Mouse (Mus musculus) liver, postnatal 0 days (tissue): ENCODE measurements around the gene Sppl3.

Source experiments
- CTCF ChIP-seq: sonication (generic); IDR thresholded peaks from 2 replicates; pipeline ENCODE4 v1.5.1; 2016; ENCODE audit warnings: antibody characterized with exemption, low read depth
- EP300 ChIP-seq: IDR thresholded peaks from 2 replicates; pipeline ENCODE4 v1.6.1; 2016; ENCODE audit warnings: antibody characterized with exemption, low read depth, mild to moderate bottlenecking

GRCm38 (mm10) chr5:115099530-115099929 lies 88.6 kb downstream of the Sppl3 start:
- TF ChIP-seq CTCF, result no peak
- no peak for TF ChIP-seq EP300
